Mouse (Mus musculus) lung, postnatal 0 days (tissue): Measurements from ENCODE around the gene Cmtm2b.

Experiments used
- CTCF ChIP-seq: IDR thresholded peaks from 2 replicates; pipeline ENCODE4 v1.5.1; 2016; ENCODE audit warnings: antibody characterized with exemption, mild to moderate bottlenecking
- EP300 ChIP-seq: IDR thresholded peaks from 2 replicates; pipeline ENCODE4 v1.6.1; 2016; ENCODE audit warnings: antibody characterized with exemption, mild to moderate bottlenecking, control low read depth

DNA sequence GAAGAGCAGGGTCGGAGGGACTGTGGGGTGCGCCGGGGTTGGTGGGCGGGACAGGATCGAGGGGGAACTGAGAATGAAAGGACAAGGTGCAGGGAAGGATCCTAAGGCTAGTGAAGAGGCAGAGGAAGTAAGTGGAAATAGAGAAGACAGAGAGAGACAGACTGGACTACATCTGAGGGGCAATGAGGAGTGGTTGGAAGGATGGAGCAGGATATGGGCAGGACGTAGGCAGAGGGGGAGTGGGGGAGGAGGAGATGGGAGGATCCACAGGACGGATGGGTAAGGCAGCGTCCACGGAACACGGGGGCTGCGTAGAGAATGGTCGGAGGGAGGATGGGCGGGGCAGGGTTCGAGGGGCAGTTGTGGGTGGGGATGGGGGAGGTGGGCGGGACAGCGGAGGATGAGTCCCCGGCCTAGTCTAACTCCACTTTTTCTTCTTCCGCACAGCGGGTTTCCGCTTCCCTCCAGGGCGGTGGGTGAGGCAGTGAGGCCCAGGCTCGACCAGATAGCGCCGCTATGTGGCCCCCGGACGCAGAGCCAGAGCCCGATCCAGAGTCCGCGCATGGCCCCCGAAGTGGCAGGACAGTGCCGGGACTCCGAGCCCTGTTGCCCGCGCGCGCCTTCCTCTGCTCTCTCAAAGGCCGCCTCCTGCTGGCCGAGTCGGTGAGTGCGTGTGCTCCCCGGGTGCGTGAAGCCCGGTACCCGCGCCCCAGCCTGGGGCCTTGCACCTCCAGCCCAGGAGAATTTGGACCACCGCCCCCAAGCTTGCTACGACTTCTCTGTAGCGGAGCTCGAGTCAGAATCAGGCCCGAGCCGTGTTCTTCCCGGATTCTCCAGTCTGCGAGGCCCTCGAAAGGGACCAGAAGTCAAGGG is 18.4 kb downstream of the Cmtm2b start:
- TF ChIP-seq CTCF (peak; percentile 75), EP300 (no peak)
